Mouse (Mus musculus): ENCODE results near the gene Rpl37a.

Gene Rpl37a

GRCm38 (mm10) chr1:72710753-72711653 is at the start of gene Rpl37a:
TSS of gene Rpl37a (plus strand) at chr1:72711290.
- in situ Hi-C loops (cut with MboI, MseI): loop anchor here (10.0 to 25.0 kb wide), 5 partner anchors 406 to 1704 kb away; partner anchors contain the start of genes Atic (in 1 of the 2), Bard1 (in 1 of the 2), Pecr (in 1 of the 2) and Tmem169 (in 1 of the 2)

GRCm38 (mm10) chr1:72673070-72673469 is 38.0 kb upstream of the Rpl37a start:
- in situ Hi-C loops (cut with MboI, MseI): no loop called here

DNA sequence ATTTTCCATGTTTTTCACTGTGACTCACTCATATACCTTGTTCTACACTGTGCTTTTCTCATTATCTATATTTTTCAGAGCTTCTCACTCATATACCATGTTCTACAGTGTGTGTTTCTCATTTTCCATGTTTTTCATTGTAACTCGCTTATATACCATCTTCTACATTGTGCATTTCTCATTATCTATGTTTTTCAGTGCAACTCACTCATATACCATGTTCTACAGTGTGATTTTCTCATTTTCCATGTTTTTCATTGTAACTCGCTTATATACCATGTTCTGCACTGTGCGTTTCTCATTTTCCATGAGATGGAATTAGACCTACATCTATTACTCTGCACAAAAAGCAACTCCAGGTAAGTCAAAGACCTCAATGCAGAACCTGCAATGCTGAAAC is 14.8 kb upstream of the Rpl37a start:
- in situ Hi-C loops (cut with MboI, MseI): no loop called here

GRCm38 (mm10) chr1:72698651-72699050 is 12.4 kb upstream of the Rpl37a start:
- in situ Hi-C loops (cut with MboI, MseI): no loop called here

GRCm38 (mm10) chr1:72700479-72700878 is 10.6 kb upstream of the Rpl37a start, which contains the start of gene Ankar:
TSS of gene Ankar (minus strand) at chr1:72700579.
- in situ Hi-C loops (cut with MboI, MseI): loop anchor here in 1 of 2 experiments (25.0 kb wide), 2 partner anchors 1138 to 1588 kb away; partner anchors contain the start of genes Atic and Bard1

GRCm38 (mm10) chr1:72707525-72707924 is 3.6 kb upstream of the Rpl37a start:
- in situ Hi-C loops (cut with MboI, MseI): loop anchor here in 1 of 2 experiments (25.0 kb wide), 2 partner anchors 1145 to 1595 kb away; partner anchors contain the start of genes Atic and Bard1

DNA sequence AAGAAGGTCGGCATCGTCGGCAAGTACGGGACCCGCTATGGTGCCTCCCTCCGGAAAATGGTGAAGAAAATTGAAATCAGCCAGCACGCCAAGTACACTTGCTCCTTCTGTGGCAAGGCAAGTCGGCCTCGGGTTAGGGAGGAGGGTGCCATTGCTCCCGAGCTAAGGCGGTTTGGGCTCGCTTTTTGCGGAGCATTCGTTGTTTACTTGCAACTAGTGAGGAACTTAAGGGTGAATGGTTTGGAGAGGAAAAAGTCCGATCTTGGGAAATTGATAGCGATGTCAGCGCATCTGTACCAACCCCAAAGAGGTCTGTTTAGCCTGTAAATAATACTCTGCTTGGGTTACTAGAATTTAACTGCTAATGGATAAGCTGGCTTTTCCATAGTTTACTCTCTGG is 594 bp downstream of the Rpl37a start:
- in situ Hi-C loops (cut with MboI, MseI): loop anchor here (10.0 to 25.0 kb wide), 5 partner anchors 407 to 1703 kb away; partner anchors contain the start of genes Atic (in 1 of the 2), Bard1 (in 1 of the 2), Pecr (in 1 of the 2) and Tmem169 (in 1 of the 2)

DNA sequence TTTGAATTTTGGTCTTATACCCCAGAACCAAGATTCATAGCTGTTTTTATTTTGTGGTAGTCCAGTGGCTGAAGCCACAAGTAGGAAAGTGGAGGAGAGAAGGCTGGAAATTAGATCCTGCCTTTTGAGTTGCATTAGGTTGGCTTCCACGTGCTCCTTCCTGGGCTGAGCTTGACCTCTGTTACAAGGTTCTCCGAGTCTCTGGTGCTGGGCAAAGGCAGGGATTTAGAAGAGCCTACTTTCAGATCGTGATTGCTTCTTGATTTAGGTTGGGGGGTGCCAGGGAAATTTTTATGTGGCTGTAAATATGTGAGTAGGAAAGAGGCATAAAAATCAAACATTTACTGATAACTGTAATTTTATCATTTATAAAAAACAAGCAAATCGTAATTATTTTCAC is 3.5 kb downstream of the Rpl37a start:
- in situ Hi-C loops (cut with MboI, MseI): loop anchor here (10.0 to 25.0 kb wide), 5 partner anchors 410 to 1700 kb away; partner anchors contain the start of genes Atic (in 1 of the 2), Bard1 (in 1 of the 2), Pecr (in 1 of the 2) and Tmem169 (in 1 of the 2)

GRCm38 (mm10) chr1:72715065-72715464 is 4.0 kb downstream of the Rpl37a start:
- in situ Hi-C loops (cut with MboI, MseI): loop anchor here (5.0 to 25.0 kb wide), 8 partner anchors 133 to 1700 kb away; partner anchors contain the start of genes Atic (in 1 of the 2), Bard1 (in 1 of the 2), Pecr (in 1 of the 2) and Smarcal1 (in 1 of the 2)

DNA sequence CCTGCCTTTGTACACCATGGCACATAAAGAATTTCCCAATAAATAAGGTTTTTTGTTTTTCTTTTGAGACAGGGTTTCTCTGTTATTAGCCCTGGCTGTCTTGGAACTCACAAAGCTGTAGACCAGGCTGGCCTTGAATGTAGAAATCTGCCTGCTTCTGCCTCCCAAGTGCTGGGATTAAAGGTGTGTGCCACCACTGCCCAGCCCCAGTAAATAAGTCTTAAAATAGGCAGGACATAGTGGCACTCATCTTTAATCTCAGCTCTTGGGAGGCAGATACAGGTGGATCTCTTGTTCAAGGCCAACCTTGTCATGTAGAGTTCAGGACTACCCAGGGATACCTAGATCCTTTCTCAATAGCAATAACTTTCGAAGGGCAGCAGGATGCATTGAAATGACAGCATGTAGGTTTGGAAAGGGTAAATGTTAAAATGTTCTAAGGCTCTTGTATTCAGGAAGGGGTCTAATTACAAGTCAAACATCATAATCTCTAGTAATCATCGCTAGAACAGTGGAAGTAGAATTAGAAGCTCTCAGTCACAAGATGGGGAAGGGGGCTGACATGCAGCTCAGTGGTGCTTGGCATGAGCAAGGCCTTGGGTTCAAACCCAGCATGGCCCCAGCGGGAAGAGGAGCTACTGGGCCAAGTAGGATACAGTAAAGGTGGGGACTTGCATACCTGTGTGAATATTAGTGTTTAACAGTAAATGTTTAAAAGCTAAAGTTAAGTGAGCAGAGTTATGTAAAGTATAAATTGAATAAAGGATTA is 4.7 kb downstream of the Rpl37a start:
- in situ Hi-C loops (cut with MboI, MseI): loop anchor here (5.0 to 25.0 kb wide), 8 partner anchors 133 to 1699 kb away; partner anchors contain the start of genes Atic (in 1 of the 2), Bard1 (in 1 of the 2), Pecr (in 1 of the 2) and Smarcal1 (in 1 of the 2)

DNA sequence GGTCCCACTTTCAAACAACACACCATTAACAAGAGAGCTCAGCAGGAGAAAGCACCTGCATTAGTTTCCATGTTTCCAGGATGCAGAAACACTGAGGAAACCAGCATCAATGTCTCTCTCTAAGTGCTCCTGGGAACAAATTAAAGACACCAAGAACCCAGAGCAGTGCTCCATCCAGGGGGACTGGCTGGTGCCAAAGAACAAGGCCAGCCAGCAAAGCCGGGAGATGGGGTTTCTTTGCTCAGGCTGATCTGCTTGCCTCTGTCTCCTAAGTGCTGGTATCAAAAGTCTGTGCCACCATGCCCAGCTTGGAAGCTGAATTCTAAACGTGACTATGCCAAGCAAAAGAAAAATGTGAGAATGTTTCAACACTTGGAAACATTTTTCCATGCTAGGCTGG is 5.3 kb downstream of the Rpl37a start:
- in situ Hi-C loops (cut with MboI, MseI): loop anchor here (5.0 to 25.0 kb wide), 8 partner anchors 134 to 1698 kb away; partner anchors contain the start of genes Atic (in 1 of the 2), Bard1 (in 1 of the 2), Pecr (in 1 of the 2) and Smarcal1 (in 1 of the 2)

DNA sequence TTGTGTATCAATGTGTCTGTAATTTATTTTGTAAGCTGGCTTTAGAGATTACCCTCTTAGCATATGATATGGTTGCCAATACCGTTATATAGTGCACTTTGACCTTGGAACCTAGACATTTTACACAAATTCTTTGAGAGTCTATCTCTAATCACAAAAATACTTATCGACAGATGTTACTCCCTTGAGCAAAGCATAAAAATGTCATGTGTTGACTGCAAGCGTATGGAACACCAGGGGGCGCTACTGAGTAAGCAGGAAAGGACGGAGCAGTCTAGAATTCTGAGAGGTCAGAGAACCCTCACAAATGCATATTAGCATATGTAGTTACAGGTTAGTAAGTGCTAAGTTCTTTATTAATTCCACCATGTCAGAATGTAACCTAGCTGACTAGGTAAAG is 5.8 kb downstream of the Rpl37a start:
- in situ Hi-C loops (cut with MboI, MseI): loop anchor here (5.0 to 25.0 kb wide), 8 partner anchors 135 to 1698 kb away; partner anchors contain the start of genes Atic (in 1 of the 2), Bard1 (in 1 of the 2), Pecr (in 1 of the 2) and Smarcal1 (in 1 of the 2)

DNA sequence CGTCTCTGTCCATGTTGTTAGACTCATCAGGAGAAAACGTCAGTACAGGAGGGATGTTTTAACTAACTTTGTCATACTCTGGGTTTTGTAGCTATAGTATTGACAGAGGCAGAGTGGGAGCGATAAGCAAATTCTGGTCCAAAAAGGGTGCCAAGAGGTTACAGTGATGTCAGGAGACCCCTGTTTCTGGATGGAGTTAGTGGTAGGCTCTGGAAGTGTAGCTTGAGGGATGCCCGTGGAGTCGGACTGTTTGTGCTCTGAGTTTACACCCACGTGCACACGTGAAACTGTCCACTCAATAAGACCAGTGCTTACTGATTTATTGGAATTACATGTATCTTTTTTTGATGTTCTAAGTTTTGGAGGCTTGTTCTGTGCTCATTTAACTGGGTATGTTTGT is 6.5 kb downstream of the Rpl37a start:
- in situ Hi-C loops (cut with MboI, MseI): loop anchor here (5.0 to 25.0 kb wide), 8 partner anchors 135 to 1697 kb away; partner anchors contain the start of genes Atic (in 1 of the 2), Bard1 (in 1 of the 2), Pecr (in 1 of the 2) and Smarcal1 (in 1 of the 2)

- in situ Hi-C loops (cut with MboI, MseI): loop anchor here (5.0 to 25.0 kb wide), 8 partner anchors 133 to 1696 kb away; partner anchors contain the start of genes Atic (in 1 of the 2), Bard1 (in 1 of the 2), Pecr (in 1 of the 2) and Smarcal1 (in 1 of the 2)
Measured at GRCm38 (mm10) chr1:72718846-72719245, 7.8 kb downstream of the Rpl37a start.

- in situ Hi-C loops (cut with MboI, MseI): loop anchor here in 1 of 2 experiments (5.0 to 25.0 kb wide), 3 partner anchors 142 to 1608 kb away; partner anchors contain the start of genes Atic and Bard1
Measured at GRCm38 (mm10) chr1:72720115-72720725, 9.1 kb downstream of the Rpl37a start.

GRCm38 (mm10) chr1:72722646-72723045 is 11.6 kb downstream of the Rpl37a start:
- in situ Hi-C loops (cut with MboI, MseI): loop anchor here in 1 of 2 experiments (5.0 to 25.0 kb wide), 3 partner anchors 140 to 1610 kb away; partner anchors contain the start of genes Atic and Bard1

- in situ Hi-C loops (cut with MboI, MseI): loop anchor here in 1 of 2 experiments (5.0 to 25.0 kb wide), 3 partner anchors 138 to 1612 kb away; partner anchors contain the start of genes Atic and Bard1
Measured at GRCm38 (mm10) chr1:72724354-72724753, 13.3 kb downstream of the Rpl37a start.

DNA sequence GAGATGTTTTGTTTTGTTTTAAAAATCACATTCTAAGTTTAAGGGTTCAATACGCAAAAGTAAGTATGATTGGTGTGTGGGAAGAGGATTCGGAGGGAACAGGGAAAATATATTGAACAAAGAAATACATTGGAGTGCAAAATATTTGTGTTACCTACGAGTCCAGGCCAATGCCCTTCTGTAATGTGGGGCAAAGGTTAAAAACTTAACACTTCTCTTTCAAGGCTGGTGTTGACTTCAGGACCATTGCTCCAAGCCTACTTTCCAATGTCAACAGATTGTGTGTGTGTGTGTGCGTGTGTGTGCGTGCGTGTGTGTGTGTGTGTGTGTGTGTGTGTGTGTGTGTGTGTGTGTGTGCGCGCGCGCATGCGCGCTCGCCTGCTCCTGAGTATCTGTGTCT is 14.9 kb downstream of the Rpl37a start:
- in situ Hi-C loops (cut with MboI, MseI): no loop called here

- in situ Hi-C loops (cut with MboI, MseI): no loop called here
Measured at GRCm38 (mm10) chr1:72728781-72729180, 17.7 kb downstream of the Rpl37a start.

All from T-helper 17 cell (primary cell).